ENCODE assay signal across 8 mouse cellular contexts in genomic region chr6:99439214-99439877, GRCm38 (mm10).
DNase-seq lines count a peak whose midpoint lies in the region; ATAC-seq and TF ChIP-seq lines count a peak whose summit lies in the region.

No protein-coding gene starts in this region.

- TF ChIP-seq POLR2A in brain, embryonic 14.5 days (IDR thresholded peaks at IDR 0.05; ENCODE audit: borderline replicate concordance, extremely low read depth, insufficient read depth, insufficient read length, poor library complexity, severe bottlenecking): no peak

- no peak overlapping the region for H3K4me3 ChIP-seq in heart, embryonic 16.5 days (ENCODE audit: low read length)
- no peak overlapping the region for H3K4me3 ChIP-seq in stomach, embryonic 15.5 days (replicated peaks)

- H3K9ac ChIP-seq in heart, embryonic 16.5 days (ENCODE audit: low read length): peak overlapping the region; percentile 51
- H3K9ac ChIP-seq in stomach, embryonic 15.5 days: no peak overlapping the region

- TF ChIP-seq CTCF in brain, embryonic 14.5 days (IDR thresholded peaks at IDR 0.05; ENCODE audit: borderline replicate concordance, extremely low read depth, insufficient read depth, insufficient read length): no peak

- H3K4me2 ChIP-seq in heart, embryonic 16.5 days (ENCODE audit: low read depth, low read length): peak overlapping the region; percentile 43
- no peak overlapping the region for H3K4me2 ChIP-seq in stomach, embryonic 15.5 days

- no peaks in the 10 kb centered on the region for H3K9me3 ChIP-seq in heart, embryonic 16.5 days (replicated peaks; ENCODE audit: control insufficient read depth, low read length)
- H3K9me3 ChIP-seq in stomach, embryonic 15.5 days: no peaks in the 10 kb centered on the region

- H3K27ac ChIP-seq in heart, embryonic 16.5 days (ENCODE audit: low read length): peak overlapping the region; percentile 74
- H3K27ac ChIP-seq in stomach, embryonic 15.5 days: 0 out of 2 replicates have a peak overlapping the region, but pooled peaks have one; percentile 31

- WGBS in heart, embryonic 16.5 days: 33% methylated on average over 9 of the region's 9 CpGs
- WGBS in stomach, embryonic 15.5 days: 46% methylated on average over 9 of the region's 9 CpGs

- DNase-seq in embryo, embryonic 10.5 days (ENCODE audit: low spot score): peak; percentile 33
- no peak for DNase-seq in embryo, embryonic 10 days (ENCODE audit: low spot score)
- DNase-seq in brain, embryonic 14.5 days (ENCODE audit: low read depth): peak; percentile 61
- peak; percentile 57 to 66 for DNase-seq in kidney, postnatal 4 days
- no peak for DNase-seq in gastrocnemius, postnatal 25 days
- DNase-seq in adrenal gland, postnatal 4 days (ENCODE audit: low spot score in 2 of 2): no peak

- H3K4me1 ChIP-seq in heart, embryonic 16.5 days (ENCODE audit: control insufficient read depth, insufficient read depth, low read length): peaks cover 24% of the 10 kb centered on the region
- H3K4me1 ChIP-seq in stomach, embryonic 15.5 days: peaks cover 12% of the 10 kb centered on the region

- no peaks in the 10 kb centered on the region for H3K27me3 ChIP-seq in heart, embryonic 16.5 days (ENCODE audit: control insufficient read depth, insufficient read depth, low read length)
- no peaks in the 10 kb centered on the region for H3K27me3 ChIP-seq in stomach, embryonic 15.5 days (replicated peaks)

- ATAC-seq in heart, embryonic 16.5 days (replicated peaks; ENCODE audit: extremely low read depth, insufficient read depth, low FRiP score): no peak
- no peak for ATAC-seq in stomach, embryonic 15.5 days (ENCODE audit: insufficient read depth, low FRiP score, low read depth)

- H3K36me3 ChIP-seq in heart, embryonic 16.5 days (ENCODE audit: control insufficient read depth, insufficient read depth): peaks cover 7% of the 10 kb centered on the region
- peaks cover 6% of the 10 kb centered on the region; the same call in 1 of the 2 replicates for H3K36me3 ChIP-seq in stomach, embryonic 15.5 days

Comparison
In these comparisons a context has a peak if more than half of its experiments do, and no peak if none do; other contexts are left out.
1. DNase-seq: peak in embryo, embryonic 10.5 days (single experiment), brain, embryonic 14.5 days (single experiment) and kidney, postnatal 4 days (2 of 2); none in embryo, embryonic 10 days (single experiment), gastrocnemius, postnatal 25 days (single experiment) and adrenal gland, postnatal 4 days (0 of 2).